Mouse (Mus musculus) intestine, postnatal 0 days (tissue): ENCODE data around the gene Fig4. TPM values are rescaled to one million over a fixed set of nuclear protein-coding genes. Genes with fewer than 3 reads are reported as not detected.

Experiments used
- ATAC-seq: fragments of 200-750 bp; cut with Nextera tagmentation; 2 replicates; pipeline ENCODE4 v1.8.0; 2017; ENCODE audit warnings: mild to moderate bottlenecking, moderate TSS enrichment, moderate library complexity
- H3K27ac ChIP-seq: fragments of 300-500 bp; sonication (generic); 2 replicates; pipeline ENCODE4 v1.5.1; 2014; ENCODE audit warnings: mild to moderate bottlenecking, low read depth, low read length, moderate library complexity
- H3K27me3 ChIP-seq: fragments of 300-500 bp; sonication (generic); replicated peaks from 2 replicates; pipeline ENCODE4 v1.6.1; 2014; ENCODE audit warnings: low read length, mixed read lengths; ENCODE audit not compliant: control insufficient read depth, insufficient read depth
- H3K36me3 ChIP-seq: fragments of 300-500 bp; sonication (generic); 2 replicates; pipeline ENCODE4 v1.6.1; 2014; ENCODE audit warnings: mild to moderate bottlenecking, moderate library complexity; ENCODE audit not compliant: control insufficient read depth, insufficient read depth
- H3K4me1 ChIP-seq: fragments of 300-500 bp; sonication (generic); replicated peaks from 2 replicates; pipeline ENCODE4 v1.6.1; 2014; ENCODE audit warnings: antibody characterized with exemption, low read length, mixed read lengths; ENCODE audit not compliant: control insufficient read depth, insufficient read depth
- H3K4me2 ChIP-seq: fragments of 300-500 bp; sonication (generic); replicated peaks from 2 replicates; pipeline ENCODE4 v1.6.1; 2014; ENCODE audit warnings: low read depth, mild to moderate bottlenecking, moderate library complexity
- H3K4me3 ChIP-seq: fragments of 300-500 bp; sonication (generic); 2 replicates; pipeline ENCODE4 v1.5.1; 2014; ENCODE audit warnings: low read depth, low read length
- H3K9ac ChIP-seq: fragments of 300-500 bp; sonication (generic); 2 replicates; pipeline ENCODE4 v1.6.1; 2014; ENCODE audit warnings: mild to moderate bottlenecking, low read depth, low read length
- H3K9me3 ChIP-seq: fragments of 300-500 bp; sonication (generic); 2 replicates; pipeline ENCODE4 v1.6.1; 2016; ENCODE audit warnings: mixed run types; ENCODE audit not compliant: control insufficient read depth
- CTCF ChIP-seq: sonication (generic); IDR thresholded peaks from 2 replicates; pipeline ENCODE4 v1.5.1; 2016; ENCODE audit warnings: low read depth, mild to moderate bottlenecking, control low read depth, antibody characterized with exemption, moderate library complexity
- WGBS: fragments of 180-500 bp; shearing (Covaris S2); extraction: QIAGEN DNeasy Blood & Tissue Kit; methylation state at CpG from one replicate; pipeline ENCODE4 v1.1.7; 2014; 5-methylcytosine and 5-hydroxymethylcytosine counted together
- polyA plus RNA-seq: library from polyadenylated mRNA; unstranded; fragments of >200 nt; fragmentation: Nextera tagmentation; extraction: Ambion mirVana; gene quantifications from 2 replicates; pipeline ENCODE4 v1.2.1, GENCODE M21; 2015

The Fig4 gene
- polyA plus RNA-seq, 1 experiment from 2014 or later = 10.6 TPM

- peak; percentile 81 for ATAC-seq
- H3K27me3 ChIP-seq = no peaks in the 10 kb centered on the region
- no peaks in the 10 kb centered on the region for H3K36me3 ChIP-seq
- H3K9ac ChIP-seq = peak within 1 kb of the TSS; percentile 73
- H3K4me3 ChIP-seq = peak within 1 kb of the TSS; percentile 93
- H3K4me2 ChIP-seq = peak within 1 kb of the TSS; percentile 80
- no peaks in the 10 kb centered on the region for H3K4me1 ChIP-seq
- no peaks in the 10 kb centered on the region for H3K9me3 ChIP-seq
- under 1% methylated on average over 25 of the region's 25 CpGs for WGBS
- peak within 1 kb of the TSS; percentile 63 for H3K27ac ChIP-seq
- TF ChIP-seq CTCF = peak; percentile 71
These were observed 782 bp upstream of the Fig4 start, which contains the start of gene Ak9 for GRCm38 (mm10) chr10:41303639-41304444. Gene Ak9 (plus strand): TSS chr10:41303980.

- Histone ChIP-seq H3K27me3 (no peaks in the 10 kb centered on the region), H3K4me3 (no peak overlapping the region), H3K9ac (no peak overlapping the region), H3K9me3 (no peaks in the 10 kb centered on the region), H3K4me1 (no peaks in the 10 kb centered on the region), H3K36me3 (no peaks in the 10 kb centered on the region), H3K4me2 (no peak overlapping the region), H3K27ac (no peak overlapping the region)
- 33% methylated on average over 1 of the region's 1 CpGs for WGBS
- ATAC-seq = no peak
- no peak for TF ChIP-seq CTCF
These were observed 2.9 kb downstream of the Fig4 start for GRCm38 (mm10) chr10:41300161-41300560.

GRCm38 (mm10) chr10:41295145-41295544, 7.9 kb downstream of the Fig4 start:
- H3K9me3 ChIP-seq = no peaks in the 10 kb centered on the region
- no peak for TF ChIP-seq CTCF
- H3K4me1 ChIP-seq = no peaks in the 10 kb centered on the region
- WGBS = 42% methylated on average over 7 of the region's 7 CpGs
- peak; percentile 31; the same call in 1 of the 2 replicates for ATAC-seq
- H3K36me3 ChIP-seq = no peaks in the 10 kb centered on the region
- H3K4me3 ChIP-seq = no peak overlapping the region
- no peak overlapping the region for H3K27ac ChIP-seq
- no peak overlapping the region for H3K9ac ChIP-seq
- H3K4me2 ChIP-seq = no peak overlapping the region
- H3K27me3 ChIP-seq = no peaks in the 10 kb centered on the region

GRCm38 (mm10) chr10:41294734-41295133, 8.3 kb downstream of the Fig4 start:
- no peaks in the 10 kb centered on the region for H3K4me1 ChIP-seq
- H3K27me3 ChIP-seq = no peaks in the 10 kb centered on the region
- no peak overlapping the region for H3K4me2 ChIP-seq
- no peaks in the 10 kb centered on the region for H3K9me3 ChIP-seq
- H3K27ac ChIP-seq = no peak overlapping the region
- no peak for ATAC-seq
- no peaks in the 10 kb centered on the region for H3K36me3 ChIP-seq
- no peak for TF ChIP-seq CTCF
- WGBS = 67% methylated on average over 11 of the region's 11 CpGs
- no peak overlapping the region for H3K9ac ChIP-seq
- no peak overlapping the region for H3K4me3 ChIP-seq

DNA sequence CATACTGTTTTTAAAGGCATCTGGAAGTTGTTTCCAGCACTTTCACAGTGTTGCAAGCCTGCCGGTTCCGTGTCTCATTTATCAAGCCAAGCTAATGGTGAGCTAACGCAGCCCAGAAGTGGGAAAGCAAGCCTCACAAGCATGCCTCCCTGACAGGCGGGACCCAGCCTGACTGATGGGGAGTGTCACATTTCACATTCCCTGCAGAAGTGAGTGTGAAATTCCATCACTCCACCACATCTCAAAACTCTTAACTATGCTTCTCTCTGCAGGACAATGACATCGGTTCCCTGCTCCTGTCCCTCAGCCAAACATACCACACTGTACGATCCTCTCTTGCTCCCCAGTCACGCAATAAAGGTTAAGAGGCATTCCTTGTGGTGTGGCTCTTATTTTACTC, 10.0 kb downstream of the Fig4 start:
- Histone ChIP-seq H3K27me3 (no peaks in the 10 kb centered on the region), H3K36me3 (no peaks in the 10 kb centered on the region), H3K4me1 (0 out of 2 replicates have a peak, but pooled peaks cover 3% of the 10 kb centered on the region), H3K9me3 (no peaks in the 10 kb centered on the region), H3K27ac (no peak overlapping the region), H3K4me2 (0 out of 2 replicates have a peak overlapping the region, but pooled peaks have one; percentile 27), H3K9ac (no peak overlapping the region), H3K4me3 (no peak overlapping the region)
- ATAC-seq = no peak
- TF ChIP-seq CTCF = no peak
- WGBS = 20% methylated on average over 7 of the region's 7 CpGs

GRCm38 (mm10) chr10:41291021-41291420, 12.0 kb downstream of the Fig4 start:
- no peak for ATAC-seq
- Histone ChIP-seq H3K9me3 (no peaks in the 10 kb centered on the region), H3K27me3 (no peaks in the 10 kb centered on the region), H3K4me2 (no peak overlapping the region), H3K9ac (no peak overlapping the region), H3K4me1 (0 out of 2 replicates have a peak, but pooled peaks cover 3% of the 10 kb centered on the region), H3K4me3 (no peak overlapping the region), H3K27ac (no peak overlapping the region), H3K36me3 (no peaks in the 10 kb centered on the region)
- TF ChIP-seq CTCF = no peak
- 74% methylated on average over 2 of the region's 2 CpGs for WGBS
